Mouse (Mus musculus) heart, postnatal 0 days (tissue): ENCODE measurements around the gene Smc5. TPM values are rescaled to one million over a fixed set of nuclear protein-coding genes. Genes with fewer than 3 reads are reported as not detected.

ENCODE experiments used
- ATAC-seq: fragments of 200-750 bp; cut with Nextera tagmentation; 2 replicates; pipeline ENCODE4 v1.8.0; 2017; ENCODE audit warnings: low read depth, moderate number of reproducible peaks, moderate library complexity; ENCODE audit not compliant: insufficient read depth
- DNase-seq: peaks from one replicate; pipeline ENCODE4 v3.0.0-alpha.2; 2016; ENCODE audit warnings: low spot score
- H3K27ac ChIP-seq: fragments of 300-500 bp; sonication (generic); 2 replicates; pipeline ENCODE4 v1.5.1; 2014; ENCODE audit warnings: low read depth, mild to moderate bottlenecking
- H3K27me3 ChIP-seq: fragments of 300-500 bp; sonication (generic); 2 replicates; pipeline ENCODE4 v1.6.1; 2014; ENCODE audit warnings: low read length, mixed read lengths; ENCODE audit not compliant: control insufficient read depth, insufficient read depth
- H3K36me3 ChIP-seq: fragments of 300-500 bp; sonication (generic); replicated peaks from 2 replicates; pipeline ENCODE4 v1.6.1; 2014; ENCODE audit warnings: low read length, mixed read lengths; ENCODE audit not compliant: control insufficient read depth, insufficient read depth
- H3K4me1 ChIP-seq: fragments of 300-500 bp; sonication (generic); 2 replicates; pipeline ENCODE4 v1.6.1; 2014; ENCODE audit warnings: antibody characterized with exemption; ENCODE audit not compliant: control insufficient read depth, insufficient read depth
- H3K4me2 ChIP-seq: fragments of 300-500 bp; sonication (generic); 2 replicates; pipeline ENCODE4 v1.6.1; 2014; ENCODE audit warnings: low read depth, mild to moderate bottlenecking, low read length, moderate library complexity
- H3K4me3 ChIP-seq: fragments of 300-500 bp; sonication (generic); 2 replicates; pipeline ENCODE4 v1.5.1; 2014; ENCODE audit warnings: low read depth, low read length
- H3K9ac ChIP-seq: fragments of 300-500 bp; sonication (generic); replicated peaks from 2 replicates; pipeline ENCODE4 v1.6.1; 2014; ENCODE audit warnings: low read depth, low read length, mixed read lengths
- H3K9me3 ChIP-seq: fragments of 300-500 bp; sonication (generic); replicated peaks from 2 replicates; pipeline ENCODE4 v1.6.1; 2016; ENCODE audit warnings: low read length; ENCODE audit not compliant: control insufficient read depth
- CTCF ChIP-seq: IDR thresholded peaks from 2 replicates; pipeline ENCODE4 v1.5.1; 2016; ENCODE audit warnings: antibody characterized with exemption, control low read depth, low read depth
- EP300 ChIP-seq: IDR thresholded peaks from 2 replicates; pipeline ENCODE4 v1.6.1; 2016; ENCODE audit warnings: antibody characterized with exemption, low read depth
- WGBS: fragments of 180-500 bp; shearing (Covaris S2); extraction: QIAGEN DNeasy Blood & Tissue Kit; methylation state at CpG from one replicate; pipeline ENCODE4 v1.1.7; 2014; 5-methylcytosine and 5-hydroxymethylcytosine counted together
- polyA plus RNA-seq: library from polyadenylated mRNA; unstranded; fragments of >200 nt; fragmentation: Nextera tagmentation; extraction: Ambion mirVana; gene quantifications from 2 replicates; pipeline ENCODE4 v1.2.1, GENCODE M21; 2015
- total RNA-seq: library from RNA; depleted of rRNA; stranded (reverse); fragments of >200 nt; gene quantifications from 2 replicates; pipeline ENCODE4 v1.2.3, GENCODE M21; 2014; ENCODE audit warnings: low replicate concordance

Gene Smc5
- total and polyA plus RNA-seq, 2 experiments from 2014 or later = 9.8 to 13.6 TPM

DNA sequence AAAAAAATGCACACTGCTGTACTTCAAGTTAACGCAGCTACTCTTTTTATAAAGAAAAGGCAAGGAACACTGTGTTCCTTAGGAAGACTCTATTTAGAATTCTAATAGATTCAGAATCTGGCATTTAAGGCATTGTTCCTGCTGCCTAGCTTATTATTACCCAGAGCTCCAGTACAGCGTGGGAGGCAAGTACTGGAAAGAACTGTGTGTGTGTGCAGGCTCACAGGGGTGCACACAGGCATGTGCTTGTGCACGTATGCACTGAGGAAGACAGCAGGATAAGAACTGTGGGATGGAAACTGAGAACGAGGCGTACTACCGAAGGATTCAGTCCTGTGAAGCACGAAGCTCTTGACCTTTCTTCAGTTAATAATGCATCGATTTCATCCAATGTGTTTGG lies 59.4 kb downstream of the Smc5 start:
- Histone ChIP-seq H3K9ac (no peak overlapping the region), H3K4me3 (no peak overlapping the region), H3K4me2 (no peak overlapping the region), H3K27ac (no peak overlapping the region), H3K9me3 (no peaks in the 10 kb centered on the region), H3K36me3 (peaks cover 40% of the 10 kb centered on the region), H3K4me1 (no peaks in the 10 kb centered on the region), H3K27me3 (no peaks in the 10 kb centered on the region)
- TF ChIP-seq CTCF (no peak), EP300 (no peak)
- no peak for ATAC-seq
- DNase-seq = no peak
- 94% methylated on average over 8 of the region's 8 CpGs for WGBS

DNA sequence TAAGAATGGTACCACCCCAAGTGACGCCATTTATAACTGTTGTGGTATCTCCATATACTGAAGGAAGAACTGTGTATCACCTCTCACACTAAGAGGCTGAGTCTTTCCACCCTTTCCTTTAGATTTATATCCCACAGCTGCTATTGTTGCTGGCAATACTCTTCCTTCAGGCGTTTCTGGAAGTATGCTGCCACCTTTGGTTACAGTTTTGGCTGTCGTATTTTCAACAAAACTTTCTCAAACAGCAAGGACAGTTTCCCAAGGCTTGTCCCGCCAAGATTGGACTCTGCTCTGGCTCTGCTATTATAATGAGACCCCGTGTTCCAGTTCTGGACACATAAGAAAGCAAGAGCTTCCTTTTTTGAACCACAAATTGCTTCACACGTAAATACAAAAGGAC lies 62.4 kb downstream of the Smc5 start:
- Histone ChIP-seq H3K4me2 (no peak overlapping the region), H3K4me1 (no peaks in the 10 kb centered on the region), H3K36me3 (peaks cover 47% of the 10 kb centered on the region), H3K4me3 (no peak overlapping the region), H3K9me3 (no peaks in the 10 kb centered on the region), H3K27ac (no peak overlapping the region), H3K9ac (no peak overlapping the region), H3K27me3 (no peaks in the 10 kb centered on the region)
- ATAC-seq = no peak
- WGBS = 86% methylated on average over 6 of the region's 6 CpGs
- TF ChIP-seq CTCF = 0 out of 2 replicates have a peak, but pooled peaks have one; percentile 4
- TF ChIP-seq EP300 = no peak
- DNase-seq = no peak

- Histone ChIP-seq H3K27me3 (no peaks in the 10 kb centered on the region), H3K4me1 (no peaks in the 10 kb centered on the region), H3K27ac (no peak overlapping the region), H3K36me3 (peaks cover 32% of the 10 kb centered on the region), H3K4me2 (no peak overlapping the region), H3K9ac (no peak overlapping the region), H3K4me3 (no peak overlapping the region), H3K9me3 (peaks cover 6% of the 10 kb centered on the region; the same call in 1 of the 2 replicates)
- no peak for ATAC-seq
- WGBS = 78% methylated on average over 3 of the region's 3 CpGs
- no peak for DNase-seq
- no peak for TF ChIP-seq CTCF
- no peak for TF ChIP-seq EP300
These were observed 70.1 kb downstream of the Smc5 start for GRCm38 (mm10) chr19:23203505-23204053.

GRCm38 (mm10) chr19:23202106-23202505 lies 71.6 kb downstream of the Smc5 start:
- TF ChIP-seq CTCF (no peak), EP300 (no peak)
- 93% methylated on average over 5 of the region's 5 CpGs for WGBS
- no peaks in the 10 kb centered on the region for H3K4me1 ChIP-seq
- peaks cover 6% of the 10 kb centered on the region; the same call in 1 of the 2 replicates for H3K9me3 ChIP-seq
- no peak overlapping the region for H3K4me3 ChIP-seq
- H3K27me3 ChIP-seq = no peaks in the 10 kb centered on the region
- ATAC-seq = no peak
- peaks cover 35% of the 10 kb centered on the region for H3K36me3 ChIP-seq
- no peak overlapping the region for H3K9ac ChIP-seq
- H3K4me2 ChIP-seq = no peak overlapping the region
- no peak for DNase-seq
- H3K27ac ChIP-seq = no peak overlapping the region

- Histone ChIP-seq H3K4me3 (no peak overlapping the region), H3K9ac (no peak overlapping the region), H3K27me3 (no peaks in the 10 kb centered on the region), H3K27ac (no peak overlapping the region), H3K4me1 (no peaks in the 10 kb centered on the region), H3K4me2 (no peak overlapping the region), H3K36me3 (peaks cover 10% of the 10 kb centered on the region; the same call in 1 of the 2 replicates), H3K9me3 (no peaks in the 10 kb centered on the region)
- DNase-seq = no peak
- no peak for TF ChIP-seq CTCF
- ATAC-seq = no peak
- 65% methylated on average over 3 of the region's 3 CpGs for WGBS
These were observed 80.6 kb downstream of the Smc5 start for GRCm38 (mm10) chr19:23193076-23193475.

- no peaks in the 10 kb centered on the region for H3K9me3 ChIP-seq
- no peak for DNase-seq
- H3K27me3 ChIP-seq = no peaks in the 10 kb centered on the region
- ATAC-seq = no peak
- no peak overlapping the region for H3K9ac ChIP-seq
- no peak overlapping the region for H3K4me3 ChIP-seq
- no peak for TF ChIP-seq EP300
- no peak for TF ChIP-seq CTCF
- 92% methylated on average over 6 of the region's 6 CpGs for WGBS
- no peak overlapping the region for H3K27ac ChIP-seq
- H3K4me1 ChIP-seq = no peaks in the 10 kb centered on the region
- 0 out of 2 replicates have a peak, but pooled peaks cover 5% of the 10 kb centered on the region for H3K36me3 ChIP-seq
- no peak overlapping the region for H3K4me2 ChIP-seq
These were observed 82.2 kb downstream of the Smc5 start for GRCm38 (mm10) chr19:23191486-23191885.
